Mouse (Mus musculus) forebrain, embryonic 15.5 days (tissue): ENCODE results near the gene Tango6. TPM values are rescaled to one million over a fixed set of nuclear protein-coding genes. Genes with fewer than 3 reads are reported as not detected.

Experiments used
- ATAC-seq: fragments of 200-750 bp; cut with Nextera tagmentation; replicated peaks from 2 replicates; pipeline ENCODE4 v1.8.0; 2017; ENCODE audit warnings: mild to moderate bottlenecking, moderate TSS enrichment, moderate library complexity
- H3K27ac ChIP-seq: fragments of 300-500 bp; sonication (generic); replicated peaks from 2 replicates; pipeline ENCODE4 v1.5.1; 2015; ENCODE audit warnings: mild to moderate bottlenecking, inconsistent platforms
- H3K27me3 ChIP-seq: fragments of 300-500 bp; sonication (generic); 2 replicates; pipeline ENCODE4 v1.6.1; 2015; ENCODE audit warnings: inconsistent platforms
- H3K36me3 ChIP-seq: fragments of 300-500 bp; sonication (generic); 2 replicates; pipeline ENCODE4 v1.6.1; 2015; ENCODE audit warnings: mild to moderate bottlenecking, inconsistent platforms
- H3K4me1 ChIP-seq: fragments of 300-500 bp; sonication (generic); 2 replicates; pipeline ENCODE4 v1.6.1; 2015; ENCODE audit warnings: inconsistent platforms
- H3K4me2 ChIP-seq: fragments of 300-500 bp; sonication (generic); replicated peaks from 2 replicates; pipeline ENCODE4 v1.6.1; 2015; ENCODE audit warnings: mild to moderate bottlenecking, inconsistent platforms
- H3K4me3 ChIP-seq: fragments of 300-500 bp; sonication (generic); 2 replicates; pipeline ENCODE4 v1.5.1; 2015; ENCODE audit warnings: mild to moderate bottlenecking, inconsistent platforms
- H3K9ac ChIP-seq: fragments of 300-500 bp; sonication (generic); replicated peaks from 2 replicates; pipeline ENCODE4 v1.6.1; 2015; ENCODE audit warnings: mild to moderate bottlenecking, inconsistent platforms
- H3K9me3 ChIP-seq: fragments of 300-500 bp; sonication (generic); 2 replicates; pipeline ENCODE4 v1.6.1; 2016; ENCODE audit warnings: inconsistent platforms
- WGBS: fragments of 180-500 bp; shearing (Covaris S2); methylation state at CpG from one replicate; pipeline ENCODE4 v1.1.7; 2015; ENCODE audit warnings: mixed read lengths; 5-methylcytosine and 5-hydroxymethylcytosine counted together
- polyA plus RNA-seq: library from polyadenylated mRNA; unstranded; fragments of >200 nt; fragmentation: Nextera tagmentation; extraction: Ambion mirVana; gene quantifications from 2 replicates; pipeline ENCODE4 v1.2.1, GENCODE M21; 2015

The Tango6 gene
- polyA plus RNA-seq, 1 experiment from 2014 or later, result 4.9 TPM

GRCm38 (mm10) chr8:106704199-106704900, 21.5 kb downstream of the Tango6 start:
- ATAC-seq, result peak; percentile 41; the same call in 1 of the 2 replicates
- H3K9ac ChIP-seq, result no peak overlapping the region
- H3K4me2 ChIP-seq, result no peak overlapping the region
- H3K4me3 ChIP-seq, result no peak overlapping the region
- H3K36me3 ChIP-seq, result no peaks in the 10 kb centered on the region; the same call in 1 of the 2 replicates
- no peaks in the 10 kb centered on the region for H3K27me3 ChIP-seq
- H3K27ac ChIP-seq, result peak overlapping the region; percentile 66
- 74% methylated on average over 9 of the region's 9 CpGs for WGBS
- no peaks in the 10 kb centered on the region for H3K9me3 ChIP-seq
- no peaks in the 10 kb centered on the region for H3K4me1 ChIP-seq

- no peaks in the 10 kb centered on the region for H3K9me3 ChIP-seq
- H3K4me2 ChIP-seq, result no peak overlapping the region
- H3K36me3 ChIP-seq, result no peaks in the 10 kb centered on the region
- H3K27ac ChIP-seq, result peak overlapping the region; percentile 66
- 47% methylated on average over 9 of the region's 9 CpGs for WGBS
- no peak overlapping the region for H3K4me3 ChIP-seq
- no peak overlapping the region for H3K9ac ChIP-seq
- no peaks in the 10 kb centered on the region for H3K4me1 ChIP-seq
- ATAC-seq, result peak; percentile 46; the same call in 1 of the 2 replicates
- H3K27me3 ChIP-seq, result no peaks in the 10 kb centered on the region
Observed at GRCm38 (mm10) chr8:106704901-106705321, 22.0 kb downstream of the Tango6 start.

GRCm38 (mm10) chr8:106706194-106706593, 23.3 kb downstream of the Tango6 start:
- 84% methylated on average over 6 of the region's 6 CpGs for WGBS

GRCm38 (mm10) chr8:106710002-106710401, 27.1 kb downstream of the Tango6 start:
- 91% methylated on average over 2 of the region's 2 CpGs for WGBS
- Histone ChIP-seq H3K27me3 (no peaks in the 10 kb centered on the region), H3K27ac (no peak overlapping the region), H3K4me2 (no peak overlapping the region), H3K9me3 (no peaks in the 10 kb centered on the region), H3K4me3 (no peak overlapping the region), H3K9ac (no peak overlapping the region), H3K4me1 (no peaks in the 10 kb centered on the region), H3K36me3 (no peaks in the 10 kb centered on the region)
- ATAC-seq, result no peak

More at GRCm38 (mm10) chr8:106706194-106706593, 23.3 kb downstream of the Tango6 start:
- Histone ChIP-seq H3K4me2 (no peak overlapping the region), H3K27ac (no peak overlapping the region), H3K9ac (no peak overlapping the region), H3K27me3 (no peaks in the 10 kb centered on the region), H3K4me3 (no peak overlapping the region), H3K9me3 (no peaks in the 10 kb centered on the region), H3K36me3 (no peaks in the 10 kb centered on the region), H3K4me1 (no peaks in the 10 kb centered on the region)
- ATAC-seq, result no peak

- Histone ChIP-seq H3K4me1 (no peaks in the 10 kb centered on the region), H3K4me3 (no peak overlapping the region), H3K27ac (no peak overlapping the region), H3K4me2 (no peak overlapping the region), H3K36me3 (no peaks in the 10 kb centered on the region), H3K9me3 (no peaks in the 10 kb centered on the region), H3K27me3 (no peaks in the 10 kb centered on the region), H3K9ac (no peak overlapping the region)
- 46% methylated on average over 3 of the region's 3 CpGs for WGBS
- ATAC-seq, result no peak
Observed at GRCm38 (mm10) chr8:106712487-106712886, 29.6 kb downstream of the Tango6 start.

GRCm38 (mm10) chr8:106714297-106714696, 31.4 kb downstream of the Tango6 start:
- Histone ChIP-seq H3K4me1 (peaks cover 7% of the 10 kb centered on the region), H3K36me3 (no peaks in the 10 kb centered on the region), H3K27ac (no peak overlapping the region), H3K27me3 (no peaks in the 10 kb centered on the region), H3K4me3 (no peak overlapping the region), H3K9me3 (no peaks in the 10 kb centered on the region), H3K9ac (no peak overlapping the region), H3K4me2 (no peak overlapping the region)
- 62% methylated on average over 4 of the region's 4 CpGs for WGBS
- no peak for ATAC-seq

- peak; percentile 60 for ATAC-seq
- Histone ChIP-seq H3K4me1 (peaks cover 8% of the 10 kb centered on the region), H3K9me3 (no peaks in the 10 kb centered on the region), H3K4me2 (peak overlapping the region; percentile 33), H3K36me3 (no peaks in the 10 kb centered on the region), H3K4me3 (0 out of 2 replicates have a peak overlapping the region, but pooled peaks have one; percentile 16), H3K9ac (peak overlapping the region; percentile 17; the same call in 1 of the 2 replicates), H3K27ac (0 out of 2 replicates have a peak overlapping the region, but pooled peaks have one; percentile 27), H3K27me3 (no peaks in the 10 kb centered on the region)
- 17% methylated on average over 17 of the region's 17 CpGs for WGBS
Observed at GRCm38 (mm10) chr8:106718091-106718500, 35.2 kb downstream of the Tango6 start.

- Histone ChIP-seq H3K9me3 (no peaks in the 10 kb centered on the region), H3K4me3 (no peak overlapping the region), H3K27ac (no peak overlapping the region), H3K4me2 (no peak overlapping the region), H3K36me3 (no peaks in the 10 kb centered on the region), H3K27me3 (no peaks in the 10 kb centered on the region), H3K4me1 (peaks cover 12% of the 10 kb centered on the region), H3K9ac (no peak overlapping the region)
- WGBS, result 42% methylated on average over 8 of the region's 8 CpGs
- no peak for ATAC-seq
Observed at GRCm38 (mm10) chr8:106720921-106721320, 38.1 kb downstream of the Tango6 start.

GRCm38 (mm10) chr8:106722453-106722852, 39.6 kb downstream of the Tango6 start:
- Histone ChIP-seq H3K9ac (no peak overlapping the region), H3K4me1 (peaks cover 22% of the 10 kb centered on the region), H3K4me2 (no peak overlapping the region), H3K27me3 (no peaks in the 10 kb centered on the region), H3K36me3 (no peaks in the 10 kb centered on the region), H3K4me3 (no peak overlapping the region), H3K27ac (no peak overlapping the region), H3K9me3 (no peaks in the 10 kb centered on the region)
- ATAC-seq, result no peak
- WGBS, result 87% methylated on average over 6 of the region's 6 CpGs

- Histone ChIP-seq H3K27me3 (no peaks in the 10 kb centered on the region), H3K4me1 (peaks cover 24% of the 10 kb centered on the region), H3K27ac (no peak overlapping the region), H3K4me2 (no peak overlapping the region), H3K9me3 (no peaks in the 10 kb centered on the region), H3K36me3 (no peaks in the 10 kb centered on the region), H3K9ac (no peak overlapping the region), H3K4me3 (no peak overlapping the region)
- no peak for ATAC-seq
- 4% methylated on average over 2 of the region's 2 CpGs for WGBS
Observed at GRCm38 (mm10) chr8:106723921-106724320, 41.1 kb downstream of the Tango6 start.

GRCm38 (mm10) chr8:106726551-106726950, 43.7 kb downstream of the Tango6 start:
- Histone ChIP-seq H3K9me3 (no peaks in the 10 kb centered on the region), H3K4me1 (peaks cover 24% of the 10 kb centered on the region), H3K36me3 (no peaks in the 10 kb centered on the region), H3K27ac (peak overlapping the region; percentile 77), H3K4me2 (no peak overlapping the region), H3K9ac (no peak overlapping the region), H3K4me3 (no peak overlapping the region), H3K27me3 (no peaks in the 10 kb centered on the region)
- WGBS, result 65% methylated on average over 6 of the region's 6 CpGs
- no peak for ATAC-seq

- Histone ChIP-seq H3K4me3 (peak overlapping the region; percentile 23), H3K4me1 (peaks cover 24% of the 10 kb centered on the region)
- 3% methylated on average over 16 of the region's 16 CpGs for WGBS
Observed at GRCm38 (mm10) chr8:106727241-106727835, 44.5 kb downstream of the Tango6 start.

More at GRCm38 (mm10) chr8:106727241-106727835, 44.5 kb downstream of the Tango6 start:
- no peaks in the 10 kb centered on the region for H3K36me3 ChIP-seq
- H3K4me2 ChIP-seq, result peak overlapping the region; percentile 38
- H3K9me3 ChIP-seq, result no peaks in the 10 kb centered on the region
- peak; percentile 78 for ATAC-seq
- H3K27me3 ChIP-seq, result no peaks in the 10 kb centered on the region
- 0 out of 2 replicates have a peak overlapping the region, but pooled peaks have one; percentile 2 for H3K9ac ChIP-seq
- peak overlapping the region; percentile 77 for H3K27ac ChIP-seq
